Mouse (Mus musculus) bone marrow, adult 2 months (tissue): ENCODE data around the gene Atxn3. TPM values are rescaled to one million over a fixed set of nuclear protein-coding genes. Genes with fewer than 3 reads are reported as not detected.

Experiments
- H3K27ac ChIP-seq: fragments of 200-500 bp; 2 replicates; pipeline ENCODE4 v1.5.1; 2012; ENCODE audit warnings: low read depth, mild to moderate bottlenecking, control low read depth, inconsistent platforms, low read length; ENCODE audit not compliant: control insufficient read depth, poor library complexity, insufficient read depth
- H3K4me1 ChIP-seq: fragments of 200-500 bp; 2 replicates; pipeline ENCODE4 v1.6.1; 2011; ENCODE audit warnings: low read length; ENCODE audit not compliant: control insufficient read depth, insufficient read depth
- H3K4me3 ChIP-seq: fragments of 200-500 bp; replicated peaks from 2 replicates; pipeline ENCODE3; 2011; ENCODE audit warnings: mild to moderate bottlenecking, low read depth, low read length, control low read depth; ENCODE audit not compliant: control insufficient read depth
- CTCF ChIP-seq: fragments of 200-500 bp; IDR thresholded peaks from 2 replicates; pipeline ENCODE4 v1.5.1; 2011; ENCODE audit warnings: low read length, control low read depth; ENCODE audit not compliant: control insufficient read depth, insufficient read depth
- POLR2A ChIP-seq: fragments of 200-500 bp; IDR thresholded peaks from 2 replicates; pipeline ENCODE4 v1.6.1; 2011; ENCODE audit warnings: low read depth, mild to moderate bottlenecking, control low read depth, low read length, borderline replicate concordance; ENCODE audit not compliant: control insufficient read depth
- WGBS: fragments of 180-500 bp; shearing (Covaris S2); methylation state at CpG from one replicate; pipeline ENCODE4 v1.1.7; 2018; 5-methylcytosine and 5-hydroxymethylcytosine counted together
- polyA plus RNA-seq: library from polyadenylated mRNA; stranded (reverse); fragments of >200 nt; gene quantifications from 2 replicates; pipeline ENCODE4 v1.2.4, GENCODE M21; 2011; ENCODE audit warnings: low replicate concordance; ENCODE audit not compliant: missing spikeins, insufficient read depth, insufficient read length

Gene Atxn3
- polyA plus RNA-seq, 1 experiment, result 8.1 TPM

- no peak overlapping the region for H3K27ac ChIP-seq
- H3K4me3 ChIP-seq, result no peak overlapping the region
- 62% methylated on average over 4 of the region's 4 CpGs for WGBS
- no peak for TF ChIP-seq CTCF
- no peak for TF ChIP-seq POLR2A
- H3K4me1 ChIP-seq, result no peaks in the 10 kb centered on the region
These were observed 9.2 kb downstream of the Atxn3 start for GRCm38 (mm10) chr12:101948801-101949200.

GRCm38 (mm10) chr12:101947986-101948385 is 10.1 kb downstream of the Atxn3 start:
- WGBS, result 84% methylated on average over 8 of the region's 8 CpGs

GRCm38 (mm10) chr12:101937572-101937971 is 20.5 kb downstream of the Atxn3 start:
- Histone ChIP-seq H3K4me3 (no peak overlapping the region), H3K4me1 (no peaks in the 10 kb centered on the region), H3K27ac (no peak overlapping the region)
- 93% methylated on average over 7 of the region's 7 CpGs for WGBS
- TF ChIP-seq POLR2A (no peak), CTCF (no peak)

More at GRCm38 (mm10) chr12:101947986-101948385, 10.1 kb downstream of the Atxn3 start:
- TF ChIP-seq POLR2A (no peak), CTCF (no peak)
- Histone ChIP-seq H3K27ac (no peak overlapping the region; the same call in 1 of the 2 replicates), H3K4me3 (no peak overlapping the region), H3K4me1 (no peaks in the 10 kb centered on the region)

GRCm38 (mm10) chr12:101935223-101935622 is 22.8 kb downstream of the Atxn3 start:
- Histone ChIP-seq H3K27ac (no peak overlapping the region), H3K4me1 (no peaks in the 10 kb centered on the region), H3K4me3 (no peak overlapping the region)
- TF ChIP-seq POLR2A (no peak), CTCF (no peak)
- 60% methylated on average over 3 of the region's 3 CpGs for WGBS

GRCm38 (mm10) chr12:101928423-101928822 is 29.6 kb downstream of the Atxn3 start:
- no peak overlapping the region for H3K27ac ChIP-seq
- WGBS, result 79% methylated on average over 1 of the region's 1 CpGs

GRCm38 (mm10) chr12:101922313-101922712 is 35.7 kb downstream of the Atxn3 start:
- 87% methylated on average over 6 of the region's 6 CpGs for WGBS

More at GRCm38 (mm10) chr12:101928423-101928822, 29.6 kb downstream of the Atxn3 start:
- Histone ChIP-seq H3K4me3 (no peak overlapping the region), H3K4me1 (no peaks in the 10 kb centered on the region)
- no peak for TF ChIP-seq CTCF
- TF ChIP-seq POLR2A, result no peak

GRCm38 (mm10) chr12:101919847-101920246 is 38.2 kb downstream of the Atxn3 start:
- no peak for TF ChIP-seq POLR2A
- no peak for TF ChIP-seq CTCF
- WGBS, result 74% methylated on average over 3 of the region's 3 CpGs
- no peak overlapping the region for H3K4me3 ChIP-seq
- H3K4me1 ChIP-seq, result no peaks in the 10 kb centered on the region
- no peak overlapping the region for H3K27ac ChIP-seq

More at GRCm38 (mm10) chr12:101922313-101922712, 35.7 kb downstream of the Atxn3 start:
- no peak overlapping the region for H3K4me3 ChIP-seq
- no peak for TF ChIP-seq POLR2A
- no peak for TF ChIP-seq CTCF
- H3K27ac ChIP-seq, result no peak overlapping the region
- H3K4me1 ChIP-seq, result no peaks in the 10 kb centered on the region

GRCm38 (mm10) chr12:101917165-101917564 is 40.9 kb downstream of the Atxn3 start:
- no peak overlapping the region for H3K27ac ChIP-seq
- TF ChIP-seq CTCF (no peak), POLR2A (no peak)
- H3K4me3 ChIP-seq, result no peak overlapping the region
- no peaks in the 10 kb centered on the region for H3K4me1 ChIP-seq

- WGBS, result under 1% methylated on average over 69 of the region's 69 CpGs
- peak within 1 kb of the TSS; percentile 94 for H3K27ac ChIP-seq
- TF ChIP-seq CTCF (no peak), POLR2A (peak; percentile 93; the same call in 1 of the 2 replicates)
- no peaks in the 10 kb centered on the region; the same call in none of the 2 replicates for H3K4me1 ChIP-seq
- H3K4me3 ChIP-seq, result peak within 1 kb of the TSS; percentile 99
These were observed 45.2 kb downstream of the Atxn3 start, which contains the start of gene Trip11 for GRCm38 (mm10) chr12:101912626-101913490. Trip11 (minus strand) TSS chr12:101913267.
